Mouse (Mus musculus) R1 (cell line): ENCODE measurements around the gene Mapk9.

Source experiments
- DNase-seq: peaks from one replicate; pipeline ENCODE4 v3.0.0-alpha.2; 2018; ENCODE audit warnings: low read depth, low spot score

The Mapk9 gene

DNA sequence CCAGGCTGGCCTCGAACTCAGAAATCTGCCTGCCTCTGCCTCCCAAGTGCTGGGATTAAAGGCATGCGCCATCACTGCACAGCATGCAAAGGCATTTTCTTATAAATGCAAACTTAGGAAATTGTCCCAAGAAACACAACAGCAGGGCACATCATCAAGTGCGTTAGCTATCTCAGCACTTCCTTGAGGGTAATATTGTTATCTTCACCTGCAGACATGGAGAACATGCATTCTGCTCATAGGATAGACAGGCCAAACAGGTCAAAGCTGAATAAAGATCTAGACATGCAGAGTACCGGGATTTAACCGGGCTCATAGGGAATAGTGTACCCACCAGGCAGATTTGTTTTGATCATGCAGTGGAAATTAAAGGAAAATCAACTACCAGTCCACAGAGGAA, 45.4 kb downstream of the Mapk9 start:
- no peak for DNase-seq

GRCm38 (mm10) chr11:49893806-49894205, 47.3 kb downstream of the Mapk9 start:
- DNase-seq, result no peak

- DNase-seq, result no peak
Observed at GRCm38 (mm10) chr11:49895966-49896590, 49.5 kb downstream of the Mapk9 start.

DNA sequence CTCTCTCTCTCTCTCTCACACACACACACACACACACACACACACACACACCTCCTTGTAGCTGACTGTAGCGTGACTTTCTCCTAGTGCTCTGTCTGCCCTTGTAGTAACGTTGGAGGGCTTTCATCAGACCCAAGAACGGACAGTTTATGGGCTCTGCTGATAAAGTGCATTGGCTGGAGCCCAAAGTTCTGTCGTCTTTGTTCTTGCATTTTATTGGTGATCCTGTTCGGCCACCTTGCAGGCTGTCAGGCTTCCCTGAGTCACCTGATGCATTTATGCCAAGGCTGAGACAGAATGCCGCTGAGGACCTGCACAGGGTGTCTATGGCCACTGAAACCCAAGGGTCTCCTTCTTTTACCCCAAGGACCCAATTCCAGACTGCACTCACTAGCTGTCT, 53.5 kb downstream of the Mapk9 start:
- DNase-seq, result no peak

- peak; percentile 44 for DNase-seq
Observed at GRCm38 (mm10) chr11:49900962-49901658, 54.6 kb downstream of the Mapk9 start.

DNA sequence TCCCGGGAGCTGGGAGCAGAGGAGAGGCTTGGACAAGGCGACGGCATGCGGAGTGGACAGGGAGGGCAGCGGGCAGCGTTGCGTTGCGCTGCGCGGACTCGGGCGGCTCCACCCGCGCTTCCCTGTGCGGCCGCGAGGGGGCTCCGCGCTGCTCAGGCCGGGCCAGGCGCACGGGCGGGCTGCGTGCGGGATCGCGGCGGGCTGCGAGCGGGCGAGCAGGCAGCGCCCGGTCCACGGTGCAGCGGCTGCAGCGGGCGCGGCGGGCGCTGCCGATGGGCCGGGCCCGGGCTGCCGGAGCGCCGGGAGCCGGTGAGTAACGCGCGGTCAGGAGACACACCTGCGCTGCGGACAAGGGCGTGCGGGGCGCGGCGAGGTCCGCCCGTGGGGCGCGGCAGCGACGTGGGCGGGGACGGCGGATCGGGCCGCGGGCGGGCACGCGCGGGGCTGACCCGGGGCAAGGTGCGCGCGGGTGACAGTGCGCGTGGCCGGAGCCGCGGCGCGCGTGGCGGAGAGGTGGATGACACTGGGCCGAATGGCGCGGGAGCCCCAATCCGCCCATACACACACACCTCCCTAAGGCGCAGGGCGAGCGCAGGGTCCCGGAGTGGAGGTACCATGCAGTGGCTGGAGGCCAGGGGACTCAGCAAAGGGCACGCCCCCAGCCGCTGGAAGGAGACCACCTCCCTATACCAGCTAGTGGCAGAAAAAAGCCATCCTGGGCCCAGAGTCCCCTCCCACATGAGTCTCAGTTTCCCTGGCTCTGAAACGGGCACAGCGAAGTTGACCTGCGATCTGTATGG, 55.3 kb downstream of the Mapk9 start, which contains the start of gene Rasgef1c:
Gene Rasgef1c (plus strand): TSS at position 177 of the 800 bp plus-strand sequence.
- peak; percentile 67 for DNase-seq

GRCm38 (mm10) chr11:49903333-49903732, 56.8 kb downstream of the Mapk9 start:
- DNase-seq, result peak; percentile 73

DNA sequence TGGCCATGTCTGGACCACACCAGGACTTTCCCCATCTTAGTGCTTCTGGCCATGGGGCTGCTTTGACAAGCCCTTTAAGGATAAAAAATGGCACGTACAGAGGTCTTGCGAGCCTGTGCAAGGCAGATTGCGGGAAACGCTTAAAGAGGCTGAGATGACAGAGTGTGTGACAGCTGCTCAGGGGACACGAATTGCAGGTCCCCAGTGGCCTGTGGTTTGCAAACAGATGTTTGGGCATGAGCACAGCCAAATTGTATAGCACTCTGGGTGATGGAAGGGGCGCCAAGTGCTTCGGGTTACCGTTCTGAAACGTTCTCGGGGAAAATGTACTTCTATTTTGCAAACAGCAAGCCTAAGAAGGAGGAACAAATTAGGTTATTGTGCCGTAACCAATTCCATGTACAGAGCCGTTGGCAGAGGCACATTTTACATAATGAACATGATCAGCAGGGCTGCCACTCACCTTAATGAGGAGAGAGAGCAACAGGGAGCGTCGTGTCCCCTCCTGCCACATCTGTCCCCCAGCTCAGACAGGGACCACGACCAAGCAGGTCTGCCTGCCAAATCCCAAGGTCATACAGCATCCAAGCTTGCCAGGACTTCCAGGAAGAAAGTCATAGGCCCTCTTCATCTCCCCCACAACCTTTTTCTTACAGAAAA, 72.1 kb downstream of the Mapk9 start:
- DNase-seq, result no peak

DNA sequence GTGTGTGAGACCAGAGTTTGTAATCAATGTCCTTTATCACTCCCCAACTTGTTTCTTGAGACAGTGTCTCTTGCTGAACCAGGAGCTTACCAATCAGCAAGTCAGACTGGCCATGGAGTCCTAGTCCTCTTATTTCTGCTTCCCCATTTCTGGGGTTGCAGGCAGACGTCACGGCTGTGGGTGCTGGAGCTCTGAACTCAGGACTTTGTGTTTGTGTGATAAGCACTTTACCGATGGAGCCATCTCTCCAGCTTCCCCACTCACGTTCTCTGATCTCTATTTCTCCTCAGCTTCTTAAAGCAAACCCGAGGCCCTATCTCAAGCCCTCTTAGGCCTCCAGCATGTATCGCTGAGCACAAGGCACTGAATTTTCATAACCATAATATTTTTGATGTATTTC, 72.8 kb downstream of the Mapk9 start:
- no peak for DNase-seq

DNA sequence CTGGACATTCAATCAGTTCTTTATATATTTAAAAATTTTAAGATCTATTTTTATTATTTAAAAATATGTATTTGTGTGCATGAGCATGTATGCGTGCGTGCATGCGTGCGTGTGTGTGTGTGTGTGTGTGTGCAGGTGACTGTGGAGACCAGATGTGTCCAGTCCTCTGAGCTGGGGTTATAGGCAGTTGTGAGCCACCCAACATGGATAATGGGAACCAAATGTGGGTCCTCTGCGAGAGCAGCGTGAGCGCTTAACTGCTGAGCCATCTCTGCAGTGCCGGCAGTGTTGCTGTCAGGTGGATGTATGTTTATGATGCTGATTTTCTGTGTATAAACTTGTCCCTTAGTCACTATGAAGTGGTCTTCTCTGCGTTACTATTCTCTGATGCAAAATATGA, 77.0 kb downstream of the Mapk9 start:
- DNase-seq, result no peak

- DNase-seq, result peak; percentile 34
Observed at GRCm38 (mm10) chr11:49926183-49926582, 79.6 kb downstream of the Mapk9 start.

GRCm38 (mm10) chr11:49927169-49927568, 80.6 kb downstream of the Mapk9 start:
- no peak for DNase-seq

GRCm38 (mm10) chr11:49927670-49928069, 81.1 kb downstream of the Mapk9 start:
- no peak for DNase-seq

GRCm38 (mm10) chr11:49931037-49931625, 84.6 kb downstream of the Mapk9 start:
- no peak for DNase-seq

DNA sequence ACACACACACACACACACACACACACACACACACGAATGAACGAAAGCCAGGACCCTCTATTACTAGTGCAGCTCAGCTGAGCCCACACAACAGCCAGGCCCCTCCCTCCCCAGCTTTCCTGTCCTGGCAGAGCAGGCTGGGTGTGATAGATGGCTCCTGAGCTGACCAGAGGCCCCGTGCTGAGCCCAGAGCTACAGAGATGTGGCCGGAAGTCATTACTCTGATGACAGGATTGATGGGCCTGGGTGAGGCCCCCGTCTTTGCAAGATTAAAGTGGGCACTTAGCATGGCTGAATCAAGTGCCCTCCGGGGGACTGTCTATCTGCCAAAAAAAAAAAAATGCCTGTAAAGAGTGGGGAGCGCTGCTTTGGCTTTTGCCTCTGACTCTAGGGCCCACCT, 85.3 kb downstream of the Mapk9 start:
- no peak for DNase-seq

DNA sequence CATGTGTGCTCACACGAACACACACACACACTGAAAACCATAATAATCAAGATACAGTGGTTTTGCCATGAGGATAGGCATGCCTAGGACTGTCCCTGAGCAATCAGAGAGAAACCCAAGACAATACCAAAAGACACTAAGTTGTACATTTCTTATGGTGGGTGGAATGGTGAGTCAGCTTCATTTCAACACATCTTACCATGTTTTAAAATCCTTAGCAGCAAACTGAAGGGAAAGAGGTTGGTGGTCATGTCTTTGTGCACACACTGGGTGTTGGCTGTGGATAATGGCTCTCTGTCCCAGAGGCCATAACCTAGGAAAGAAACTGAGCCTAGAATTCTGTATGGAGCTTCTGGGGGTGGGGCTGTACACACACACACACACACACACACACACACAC, 87.3 kb downstream of the Mapk9 start:
- DNase-seq, result no peak

GRCm38 (mm10) chr11:49934322-49934721, 87.8 kb downstream of the Mapk9 start:
- no peak for DNase-seq
